In genomic region chr10:99356221-99356620, GRCm38 (mm10) we compare ENCODE assay signal across 28 mouse cellular contexts.
"Had no signal": no experiment of that assay in that cellular context is flagged by ENCODE, and none has a peak within 500 bp of the region (broad histone marks: within the 10 kb centered on the region; RNA-seq: fewer than 3 reads in every experiment).

No protein-coding gene starts in this region.

- H3K36me3 ChIP-seq: limb, embryonic 10.5 days; limb, embryonic 12.5 days; limb, embryonic 13.5 days; limb, embryonic 15.5 days; liver, embryonic 12.5 days; liver, embryonic 13.5 days; liver, embryonic 15.5 days; lung, embryonic 15.5 days; midbrain, embryonic 10.5 days; midbrain, embryonic 12.5 days; midbrain, embryonic 13.5 days; midbrain, embryonic 15.5 days; neural tube, embryonic 12.5 days had no signal

- H3K4me3 ChIP-seq: left cerebral cortex, adult 2 months; limb, embryonic 10.5 days; limb, embryonic 12.5 days; limb, embryonic 13.5 days; limb, embryonic 15.5 days; liver, embryonic 12.5 days; liver, embryonic 13.5 days; liver, embryonic 15.5 days; lung, embryonic 15.5 days; megakaryocyte, embryonic 14.5 days; midbrain, embryonic 10.5 days; midbrain, embryonic 12.5 days; midbrain, embryonic 13.5 days; midbrain, embryonic 15.5 days; myocyte; neural tube, embryonic 12.5 days had no signal

- H3K4me1 ChIP-seq: liver, embryonic 12.5 days; liver, embryonic 13.5 days; lung, embryonic 15.5 days; megakaryocyte, embryonic 14.5 days; midbrain, embryonic 15.5 days had no signal

- DNase-seq: left cerebral cortex, postnatal 4 days; liver, embryonic 13.5 days; liver, postnatal 0 days; lung, adult 18-20 months; lung, adult 2 months; lung, embryonic 14.5 days; lung, postnatal 10 days; lung, postnatal 14 days; lung, postnatal 36 days; lung, postnatal 4 days; midbrain, embryonic 14.5 days had no signal

- H3K27ac ChIP-seq: left cerebral cortex, adult 2 months; limb, embryonic 12.5 days; limb, embryonic 13.5 days; limb, embryonic 15.5 days; liver, embryonic 12.5 days; liver, embryonic 13.5 days; liver, embryonic 14.5 days; liver, embryonic 15.5 days; lung, embryonic 15.5 days; macrophage; midbrain, embryonic 10.5 days; midbrain, embryonic 12.5 days; midbrain, embryonic 13.5 days; midbrain, embryonic 15.5 days; neural tube, embryonic 12.5 days had no signal

- H3K9ac ChIP-seq: limb, embryonic 12.5 days; limb, embryonic 13.5 days; limb, embryonic 15.5 days; liver, embryonic 12.5 days; liver, embryonic 13.5 days; liver, embryonic 14.5 days; liver, embryonic 15.5 days; liver, postnatal 0 days; lung, embryonic 14.5 days; lung, embryonic 15.5 days; midbrain, embryonic 12.5 days; midbrain, embryonic 13.5 days; midbrain, embryonic 15.5 days; neural tube, embryonic 12.5 days had no signal

- H3K27me3 ChIP-seq: limb, embryonic 12.5 days; limb, embryonic 13.5 days; limb, embryonic 15.5 days; liver, embryonic 12.5 days; liver, embryonic 13.5 days; liver, embryonic 15.5 days; lung, embryonic 15.5 days; midbrain, embryonic 12.5 days; midbrain, embryonic 13.5 days; midbrain, embryonic 15.5 days; neural tube, embryonic 12.5 days had no signal
